Mouse (Mus musculus): ENCODE results near the gene Ibsp.

Gene Ibsp

DNA sequence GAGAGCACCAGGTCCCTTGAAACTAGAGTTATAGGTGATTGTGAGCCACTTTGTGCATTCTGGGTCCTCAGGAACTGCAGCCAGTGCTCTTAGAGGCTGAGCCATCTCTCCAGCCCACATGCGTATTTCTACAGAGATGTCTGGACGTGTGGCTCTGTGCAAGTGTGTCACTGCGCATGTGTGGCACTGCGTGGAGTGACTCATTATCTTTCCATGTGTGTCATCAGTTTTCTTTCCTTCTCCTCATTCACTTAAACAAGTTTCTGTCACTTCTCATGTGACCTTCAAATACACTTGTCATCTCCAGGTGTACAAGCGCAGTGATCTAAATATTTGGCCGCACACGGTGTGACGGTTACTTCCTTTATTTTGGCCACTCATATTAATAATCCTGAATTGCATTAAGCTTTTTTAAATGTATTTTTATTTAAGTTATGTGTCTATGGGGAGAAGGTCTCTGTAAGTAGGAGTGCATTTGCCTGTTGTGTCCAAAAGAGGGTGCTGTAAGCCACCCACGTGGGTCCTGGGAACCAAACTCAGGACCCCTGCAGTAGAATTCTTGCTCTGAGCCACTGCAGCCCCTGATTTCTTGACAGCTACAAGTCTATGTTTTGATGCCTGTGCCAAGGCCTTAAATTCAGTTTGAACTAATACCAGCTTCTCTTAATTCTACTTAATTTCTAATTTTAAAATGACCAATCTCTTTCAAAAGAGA, 45.7 kb downstream of the Ibsp start:
- DNase-seq: peak; percentile 48 to 50

DNA sequence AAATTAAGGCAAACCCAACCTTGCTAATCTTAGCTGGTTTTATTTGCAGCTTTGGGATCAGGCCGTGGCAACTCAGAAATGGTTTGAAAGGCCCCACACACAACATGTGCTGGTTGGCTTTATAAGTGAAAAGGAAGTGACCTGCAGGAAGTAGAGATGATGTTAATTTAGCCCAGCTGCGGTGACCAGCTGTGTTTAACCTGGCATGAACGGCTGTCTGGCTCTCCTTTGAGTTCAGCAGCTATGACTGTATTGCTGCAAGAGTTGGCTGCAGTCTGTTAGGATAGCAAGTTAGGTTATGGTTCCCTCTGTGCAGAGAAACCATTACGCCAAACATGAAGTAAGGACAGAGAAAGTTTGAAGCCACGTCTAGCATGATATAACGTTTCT, 46.3 kb downstream of the Ibsp start:
- no peak for DNase-seq

DNA sequence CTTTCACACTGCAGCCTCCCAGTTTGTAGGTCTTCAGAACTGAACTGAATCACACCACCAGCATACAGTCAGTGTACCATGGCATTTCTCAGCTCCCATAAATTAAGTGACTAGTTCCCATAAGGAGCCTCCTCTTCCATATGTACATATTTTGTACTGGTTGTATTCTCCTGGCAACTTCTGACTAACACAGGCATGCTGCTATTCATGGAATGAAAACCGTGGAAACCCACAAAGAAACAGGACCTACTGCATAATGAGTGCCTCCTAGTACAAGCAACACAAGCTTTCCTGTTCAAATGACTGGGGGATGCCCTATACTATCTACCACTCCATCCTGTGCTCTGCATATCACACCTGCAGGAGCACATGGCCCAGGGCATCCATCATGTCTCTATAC, 52.1 kb downstream of the Ibsp start:
- DNase-seq: no peak

DNA sequence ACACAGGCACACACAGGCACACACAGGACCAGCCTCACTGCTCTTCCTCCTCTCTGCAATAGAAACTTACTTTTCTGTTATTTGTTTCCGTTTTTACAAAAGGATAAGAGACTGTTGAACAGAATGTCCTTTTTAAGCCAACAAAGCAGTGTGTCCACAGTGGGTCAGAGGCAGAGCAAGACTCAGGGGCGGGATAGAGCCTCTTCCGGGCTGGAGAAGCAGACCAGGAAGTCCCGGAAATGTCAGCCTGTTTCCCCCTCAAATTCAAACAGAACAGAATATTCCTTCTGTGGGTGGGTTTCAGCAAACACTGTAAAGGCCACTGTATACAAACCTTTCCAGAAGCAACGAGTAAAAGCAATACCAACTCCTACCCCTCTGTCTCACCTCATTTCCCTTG, 52.9 kb downstream of the Ibsp start:
- DNase-seq: peak in 1 of 2 experiments; percentile 41

DNA sequence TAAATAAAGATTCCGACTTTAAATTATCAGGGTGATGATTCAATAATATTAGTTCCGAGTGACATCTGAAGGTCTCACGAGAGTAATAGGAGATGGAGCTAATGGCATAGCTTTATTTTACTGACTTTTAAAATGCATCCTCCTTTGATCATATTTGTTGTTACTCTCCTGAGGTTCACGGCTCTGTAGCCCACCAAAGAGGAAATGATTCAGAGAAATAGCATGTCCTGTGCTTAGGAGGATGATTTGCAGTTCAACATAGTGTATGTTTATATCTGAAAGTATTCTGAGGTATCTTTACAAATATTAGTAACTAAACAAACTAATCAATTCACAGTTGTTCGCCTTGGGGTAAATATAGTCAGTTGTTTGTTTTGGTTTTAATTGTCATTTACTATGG, 58.6 kb downstream of the Ibsp start:
- no peak for DNase-seq

DNA sequence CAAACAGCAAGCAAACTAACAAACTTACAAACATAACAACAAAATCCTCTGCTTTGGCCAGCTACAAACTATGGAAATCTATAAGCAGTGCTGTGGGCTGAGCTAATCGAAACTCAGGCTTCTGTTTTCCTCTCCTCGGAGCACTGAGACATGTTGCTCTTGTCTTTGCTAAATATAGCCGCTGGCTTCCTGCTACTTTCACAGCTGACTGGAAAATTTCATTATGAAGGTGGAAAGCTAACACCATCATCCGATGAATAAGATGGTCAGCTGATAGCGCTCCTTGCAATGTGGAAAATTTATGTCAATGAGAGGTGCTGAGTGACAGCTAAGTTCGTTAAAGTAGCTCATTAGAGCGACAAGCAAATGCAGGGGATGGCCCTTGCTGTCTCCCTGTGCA, 59.6 kb downstream of the Ibsp start:
- DNase-seq: no peak

DNA sequence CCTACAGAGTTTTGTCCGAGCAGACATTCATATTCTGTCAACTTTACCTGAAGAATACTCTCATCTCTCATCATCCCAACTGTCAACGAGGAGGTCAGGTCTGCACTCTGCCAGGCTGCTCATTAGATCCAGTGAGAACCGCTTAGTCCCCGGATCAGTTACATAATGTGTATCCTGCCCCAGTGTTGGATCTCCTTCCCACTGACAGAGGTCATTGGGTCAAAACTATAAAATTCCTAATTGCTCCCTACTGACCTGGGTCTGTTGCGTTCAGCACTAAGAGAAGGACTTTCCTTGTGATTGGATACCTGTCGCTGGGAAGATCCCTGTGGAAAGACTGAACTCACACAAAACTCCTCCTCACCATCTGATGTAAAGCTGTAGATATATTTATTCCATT, 60.3 kb downstream of the Ibsp start:
- DNase-seq: peak in 1 of 2 experiments; percentile 41
